Mouse (Mus musculus): ENCODE results near the gene Gpatch2.

The Gpatch2 gene

DNA sequence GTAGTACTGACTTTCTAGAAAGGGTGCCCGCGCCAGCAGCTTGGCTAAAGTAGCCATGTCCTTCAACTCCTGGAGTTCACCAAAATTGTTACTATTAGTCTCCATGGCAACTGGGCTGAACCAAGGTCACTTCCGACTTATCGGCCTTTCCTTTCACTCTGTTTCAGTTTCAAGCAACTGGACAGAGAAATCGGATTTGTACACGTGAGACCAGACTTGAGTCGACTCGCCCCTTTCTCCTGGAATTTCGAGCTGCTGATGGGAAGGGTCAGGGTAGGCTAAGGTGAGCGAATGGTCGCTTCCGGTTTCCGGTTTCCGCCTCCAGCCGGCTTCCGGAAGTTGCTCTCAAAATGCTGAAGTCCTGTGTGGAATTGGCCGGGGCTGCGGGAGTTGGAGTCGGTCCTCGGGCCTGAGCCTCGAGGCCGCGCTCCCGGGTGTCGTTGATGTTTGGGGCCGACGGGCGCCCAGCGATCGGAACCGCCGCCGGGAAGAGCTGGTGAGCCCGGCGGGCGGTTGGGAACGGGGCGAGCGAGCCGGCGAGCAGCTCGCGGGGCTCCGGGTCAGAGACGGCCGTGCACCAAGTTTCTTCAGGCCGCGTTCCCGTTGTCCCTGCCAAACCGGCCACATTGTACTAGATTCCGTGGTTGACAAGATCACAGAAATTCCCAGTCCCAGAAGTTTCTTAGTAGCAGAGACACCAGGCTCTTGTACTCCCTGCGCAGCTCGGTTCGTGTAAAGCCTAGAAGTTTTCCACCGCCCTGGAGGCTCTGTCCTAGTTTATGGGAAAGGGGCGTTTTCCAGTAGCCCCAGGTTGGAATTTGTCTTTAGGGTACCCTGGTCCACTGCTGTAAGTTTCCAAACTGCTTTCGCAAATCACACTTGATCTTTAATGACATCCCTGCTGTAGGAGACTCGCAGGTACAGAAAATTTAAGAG, at the start of gene Gpatch2, which contains the start of gene Spata17:
Gene Gpatch2, plus strand, starts transcription at position 328 of the 936 bp plus-strand sequence.
Gene Spata17, minus strand, starts transcription at position 285 of the 936 bp plus-strand sequence.
- in situ Hi-C loops (cut with MboI; ENCODE audit: low pct_unique_long_range_greater_than_20kb in 1 of 2, low sequenced_read_pairs in 2 of 2, unreplicated experiment in 1 of 2) = no loop called here

GRCm38 (mm10) chr1:187169646-187170045, 45.7 kb upstream of the Gpatch2 start:
- in situ Hi-C loops (cut with MboI; ENCODE audit: low pct_unique_long_range_greater_than_20kb in 1 of 2, low sequenced_read_pairs in 2 of 2, unreplicated experiment in 1 of 2) = no loop called here

GRCm38 (mm10) chr1:187170361-187170760, 44.9 kb upstream of the Gpatch2 start:
- in situ Hi-C loops (cut with MboI; ENCODE audit: low pct_unique_long_range_greater_than_20kb in 1 of 2, low sequenced_read_pairs in 2 of 2, unreplicated experiment in 1 of 2) = no loop called here

DNA sequence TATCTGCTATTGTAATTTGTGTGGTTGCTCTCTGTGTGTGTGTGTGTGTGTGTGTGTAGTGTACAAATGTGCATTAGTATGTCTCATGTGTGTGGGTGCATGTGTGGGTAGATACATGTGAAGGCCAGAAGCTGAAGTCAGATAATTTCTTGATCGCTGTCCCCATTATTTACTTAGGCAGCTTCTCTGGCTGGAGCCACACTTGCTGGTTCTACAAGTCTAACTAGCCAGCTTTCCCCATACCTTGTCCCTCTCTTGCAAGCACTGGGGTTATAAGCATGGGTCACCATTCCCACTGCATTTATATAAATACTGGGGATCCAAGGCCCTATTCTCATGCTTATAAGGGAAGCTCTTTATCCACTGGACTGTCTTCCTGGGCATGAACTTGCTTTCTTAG, 39.3 kb upstream of the Gpatch2 start:
- in situ Hi-C loops (cut with MboI; ENCODE audit: low pct_unique_long_range_greater_than_20kb in 1 of 2, low sequenced_read_pairs in 2 of 2, unreplicated experiment in 1 of 2) = no loop called here

- in situ Hi-C loops (cut with MboI; ENCODE audit: low pct_unique_long_range_greater_than_20kb in 1 of 2, low sequenced_read_pairs in 2 of 2, unreplicated experiment in 1 of 2) = no loop called here
Measured at GRCm38 (mm10) chr1:187178546-187178945, 36.8 kb upstream of the Gpatch2 start.

DNA sequence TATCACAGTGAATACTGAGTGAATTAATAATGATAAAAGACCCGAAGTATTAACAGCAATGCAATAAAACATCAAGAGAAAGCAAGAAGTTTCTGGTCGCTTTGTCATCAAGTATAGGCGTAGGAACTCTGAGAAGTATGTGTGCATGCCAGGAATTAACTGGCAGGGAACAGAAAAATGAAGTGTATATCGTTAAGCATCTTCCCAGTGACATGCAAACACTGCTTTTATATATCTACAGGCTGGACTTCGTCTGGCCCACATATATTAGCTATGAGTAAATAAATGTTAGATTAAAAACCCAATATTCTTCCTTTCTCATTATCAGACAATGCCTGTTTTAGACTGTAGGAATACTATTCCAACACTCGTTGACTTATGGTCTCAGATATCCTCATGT, 9.8 kb upstream of the Gpatch2 start:
- in situ Hi-C loops (cut with MboI; ENCODE audit: low pct_unique_long_range_greater_than_20kb in 1 of 2, low sequenced_read_pairs in 2 of 2, unreplicated experiment in 1 of 2) = no loop called here

DNA sequence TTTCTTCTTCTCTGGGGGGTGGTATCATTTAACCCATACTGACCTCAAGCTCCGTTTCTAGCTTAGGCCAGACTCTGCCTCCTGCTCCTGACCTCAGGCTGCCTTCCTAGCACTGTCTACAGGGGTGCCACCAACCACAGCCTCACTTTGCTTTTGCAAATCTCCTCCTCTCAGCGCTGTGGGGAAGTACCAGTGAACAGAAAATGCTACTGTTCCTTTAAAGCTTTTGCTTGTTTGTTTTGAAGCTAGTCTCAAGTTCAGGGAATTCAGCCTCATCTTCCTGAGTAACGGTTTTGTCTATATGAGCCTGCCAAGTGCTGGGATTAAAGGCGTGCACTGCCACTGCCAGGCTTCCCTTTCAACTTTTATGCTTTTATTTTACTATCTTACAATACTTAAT, 5.8 kb upstream of the Gpatch2 start:
- in situ Hi-C loops (cut with MboI; ENCODE audit: low pct_unique_long_range_greater_than_20kb in 1 of 2, low sequenced_read_pairs in 2 of 2, unreplicated experiment in 1 of 2) = no loop called here

GRCm38 (mm10) chr1:187210736-187211135, 4.6 kb upstream of the Gpatch2 start:
- in situ Hi-C loops (cut with MboI; ENCODE audit: low pct_unique_long_range_greater_than_20kb in 1 of 2, low sequenced_read_pairs in 2 of 2, unreplicated experiment in 1 of 2) = no loop called here

DNA sequence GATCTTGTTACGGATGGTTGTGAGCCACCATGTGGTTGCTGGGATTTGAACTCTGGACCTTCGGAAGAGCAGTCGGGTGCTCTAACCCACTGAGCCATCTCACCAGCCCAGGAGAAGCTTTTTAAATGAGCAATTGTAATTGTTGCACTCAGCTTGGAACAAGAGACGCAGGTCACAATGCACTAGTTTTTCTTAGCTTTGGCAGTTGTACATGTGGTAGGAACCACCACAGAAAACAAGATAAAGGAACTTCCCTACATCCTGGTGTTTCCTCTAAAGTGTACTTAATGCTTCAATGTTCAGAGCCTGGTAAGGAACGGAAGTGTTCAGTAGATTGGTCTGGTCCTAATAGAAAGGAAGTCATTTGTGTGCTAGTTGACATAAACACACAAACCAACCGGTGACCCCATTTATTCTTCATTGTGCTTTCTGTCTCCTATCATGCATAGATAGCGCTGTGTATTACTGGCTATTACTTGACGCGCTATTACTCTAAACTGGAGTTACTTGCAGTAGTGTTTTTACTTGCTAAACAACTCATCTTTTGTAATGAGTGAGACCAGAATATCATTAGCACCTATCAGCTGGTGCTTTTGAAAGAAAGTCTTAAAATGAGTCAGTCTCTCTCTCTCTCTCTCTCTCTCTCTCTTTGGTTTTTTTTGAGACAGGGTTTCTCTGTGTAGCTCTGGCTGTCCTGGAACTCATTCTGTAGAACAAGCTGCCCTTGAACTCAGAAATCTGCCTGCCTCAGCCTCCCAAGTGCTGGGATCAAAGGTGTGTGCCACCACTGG, 1.5 kb downstream of the Gpatch2 start:
- in situ Hi-C loops (cut with MboI; ENCODE audit: low pct_unique_long_range_greater_than_20kb in 1 of 2, low sequenced_read_pairs in 2 of 2, unreplicated experiment in 1 of 2) = no loop called here

- in situ Hi-C loops (cut with MboI; ENCODE audit: low pct_unique_long_range_greater_than_20kb in 1 of 2, low sequenced_read_pairs in 2 of 2, unreplicated experiment in 1 of 2) = no loop called here
Measured at GRCm38 (mm10) chr1:187220756-187221155, 5.4 kb downstream of the Gpatch2 start.

GRCm38 (mm10) chr1:187226328-187227025, 11.2 kb downstream of the Gpatch2 start:
- in situ Hi-C loops (cut with MboI; ENCODE audit: low pct_unique_long_range_greater_than_20kb in 1 of 2, low sequenced_read_pairs in 2 of 2, unreplicated experiment in 1 of 2) = no loop called here

- in situ Hi-C loops (cut with MboI; ENCODE audit: low pct_unique_long_range_greater_than_20kb in 1 of 2, low sequenced_read_pairs in 2 of 2, unreplicated experiment in 1 of 2) = no loop called here
Measured at GRCm38 (mm10) chr1:187228414-187229146, 13.3 kb downstream of the Gpatch2 start.

DNA sequence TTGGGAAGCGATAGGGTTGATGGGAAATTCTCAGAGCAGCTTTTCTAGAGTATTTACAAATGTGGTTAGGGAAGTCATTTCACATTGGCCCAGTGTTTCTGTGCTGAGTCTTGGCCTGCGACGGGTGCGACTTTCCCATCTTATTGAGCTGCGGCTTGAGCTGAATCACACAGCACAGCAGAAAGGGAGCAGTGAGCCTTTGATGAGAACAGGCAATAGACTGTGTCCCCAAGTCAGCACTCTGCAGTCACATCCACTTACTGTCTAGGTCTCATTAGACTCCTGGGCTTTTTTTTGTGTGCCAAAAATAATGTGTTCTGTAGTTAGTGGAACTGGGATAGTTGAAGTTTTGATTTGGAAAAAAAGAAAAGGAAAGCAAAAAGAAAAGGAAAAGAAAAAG, 14.9 kb downstream of the Gpatch2 start:
- in situ Hi-C loops (cut with MboI; ENCODE audit: low pct_unique_long_range_greater_than_20kb in 1 of 2, low sequenced_read_pairs in 2 of 2, unreplicated experiment in 1 of 2) = no loop called here

- in situ Hi-C loops (cut with MboI; ENCODE audit: low pct_unique_long_range_greater_than_20kb in 1 of 2, low sequenced_read_pairs in 2 of 2, unreplicated experiment in 1 of 2) = no loop called here
Measured at GRCm38 (mm10) chr1:187232196-187232955, 17.1 kb downstream of the Gpatch2 start.

DNA sequence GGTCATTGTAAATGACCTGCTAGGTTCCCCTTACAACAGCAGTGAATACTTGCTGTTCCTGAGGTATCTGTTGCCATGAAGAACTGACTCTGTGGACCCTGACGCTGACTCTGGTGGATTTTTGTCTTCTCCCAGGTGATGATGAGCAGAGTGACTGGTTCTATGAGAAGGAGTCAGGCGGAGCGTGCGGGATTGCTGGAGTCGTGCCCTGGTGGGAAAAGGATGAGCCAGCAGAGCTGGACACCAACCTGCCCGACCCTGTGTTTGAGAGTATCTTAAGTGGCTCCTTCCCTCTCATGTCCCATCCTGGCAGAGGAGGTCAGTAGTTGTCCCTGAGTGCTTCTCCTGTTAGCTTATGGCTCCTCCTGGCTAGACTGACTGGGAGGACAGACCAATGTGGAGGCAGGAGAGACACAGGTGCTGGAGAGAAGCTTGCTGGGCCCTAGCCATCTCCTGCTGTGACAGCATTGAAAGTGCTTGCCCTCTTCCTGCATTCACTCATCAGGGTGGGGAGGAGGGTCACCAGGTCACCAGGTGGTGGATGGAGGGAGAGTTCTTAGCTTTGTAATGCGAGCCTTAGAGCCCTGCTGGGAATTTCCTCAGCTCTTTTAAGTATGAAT, 17.8 kb downstream of the Gpatch2 start:
- in situ Hi-C loops (cut with MboI; ENCODE audit: low pct_unique_long_range_greater_than_20kb in 1 of 2, low sequenced_read_pairs in 2 of 2, unreplicated experiment in 1 of 2) = no loop called here

- in situ Hi-C loops (cut with MboI; ENCODE audit: low pct_unique_long_range_greater_than_20kb in 1 of 2, low sequenced_read_pairs in 2 of 2, unreplicated experiment in 1 of 2) = no loop called here
Measured at GRCm38 (mm10) chr1:187235161-187235560, 19.9 kb downstream of the Gpatch2 start.

DNA sequence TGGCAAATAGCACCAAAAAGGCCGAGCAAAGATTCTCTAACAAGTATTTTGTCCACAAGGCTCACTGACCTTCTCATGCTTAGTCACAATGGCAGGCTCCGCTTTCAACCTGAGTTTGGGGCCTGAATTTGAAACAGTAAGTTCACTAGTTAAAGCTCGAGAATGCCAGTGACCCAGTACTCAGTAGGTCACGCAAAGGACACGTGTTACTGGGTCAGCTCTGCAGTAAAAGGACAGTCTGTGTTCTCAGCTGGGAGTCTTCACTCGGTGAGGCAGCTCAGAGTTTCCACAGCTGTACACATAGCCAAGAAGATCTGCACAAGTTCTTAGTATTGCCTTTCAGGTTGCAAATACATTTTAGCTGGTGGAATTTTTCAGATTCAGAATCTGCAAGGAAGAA, 21.0 kb downstream of the Gpatch2 start:
- in situ Hi-C loops (cut with MboI; ENCODE audit: low pct_unique_long_range_greater_than_20kb in 1 of 2, low sequenced_read_pairs in 2 of 2, unreplicated experiment in 1 of 2) = no loop called here

Measured in mouse embryonic stem cell (cell line).